25 mouse cellular contexts compared by ENCODE assay signal in genomic region chr1:144720736-144721135, GRCm38 (mm10). TPM values are rescaled to one million over a fixed set of nuclear protein-coding genes. Genes with fewer than 3 reads are reported as not detected.
"Had no signal": no experiment of that assay in that cellular context is flagged by ENCODE, and none has a peak within 500 bp of the region (broad histone marks: within the 10 kb centered on the region; RNA-seq: fewer than 3 reads in every experiment).

No protein-coding gene starts in this region.

- DNase-seq: liver, postnatal 0 days; lung, adult 2 months; lung, postnatal 14 days; lung, postnatal 36 days; retina, postnatal 1 day; right cerebral cortex, adult 18-20 months; right cerebral cortex, postnatal 25 days; right cerebral cortex, postnatal 4 days; spleen, adult 18-20 months; thymus, adult 18-20 months; thymus, postnatal 14 days; thymus, postnatal 36 days had no signal

- H3K4me2 ChIP-seq: lung, embryonic 15.5 days; midbrain, embryonic 11.5 days; midbrain, embryonic 13.5 days; midbrain, embryonic 15.5 days; neural tube, embryonic 12.5 days; stomach, embryonic 15.5 days had no signal

- H3K9ac ChIP-seq: liver, postnatal 0 days; lung, embryonic 15.5 days; midbrain, embryonic 13.5 days; midbrain, embryonic 15.5 days; neural tube, embryonic 12.5 days; stomach, embryonic 15.5 days had no signal

- ATAC-seq: liver, postnatal 0 days; lung, postnatal 0 days; midbrain, embryonic 13.5 days; midbrain, embryonic 15.5 days had no signal

- H3K27me3 ChIP-seq: lung, embryonic 15.5 days; megakaryocyte, embryonic 14.5 days; midbrain, embryonic 13.5 days; midbrain, embryonic 15.5 days; neural tube, embryonic 12.5 days; stomach, embryonic 15.5 days had no signal

- H3K4me1 ChIP-seq: lung, embryonic 15.5 days; megakaryocyte, embryonic 14.5 days; midbrain, embryonic 13.5 days; midbrain, embryonic 15.5 days; neural tube, embryonic 12.5 days; stomach, embryonic 15.5 days had no signal

- H3K27ac ChIP-seq: lung, embryonic 15.5 days; macrophage; midbrain, embryonic 13.5 days; midbrain, embryonic 15.5 days; neural tube, embryonic 12.5 days; stomach, embryonic 15.5 days; stomach, postnatal 0 days had no signal

- H3K4me3 ChIP-seq: lung, embryonic 15.5 days; megakaryocyte, embryonic 14.5 days; midbrain, embryonic 13.5 days; midbrain, embryonic 15.5 days; neural tube, embryonic 12.5 days; stomach, embryonic 15.5 days had no signal

- H3K36me3 ChIP-seq: lung, embryonic 15.5 days; midbrain, embryonic 13.5 days; midbrain, embryonic 15.5 days; neural tube, embryonic 12.5 days; stomach, embryonic 15.5 days had no signal

- H3K9me3 ChIP-seq: lung, embryonic 15.5 days; megakaryocyte, embryonic 14.5 days; midbrain, embryonic 13.5 days; midbrain, embryonic 15.5 days; neural tube, embryonic 12.5 days; stomach, embryonic 15.5 days had no signal

RNA-seq across cellular contexts. Expression of gene Rgs18, which starts 54.5 kb away (rescaled TPM):
- total RNA-seq: midbrain, postnatal 0 days had no signal
- polyA plus RNA-seq: neural tube, embryonic 14.5 days; small intestine, adult 2 months had no signal
